Mouse (Mus musculus): Measurements from ENCODE around the gene Zfp446. TPM values are rescaled to one million over a fixed set of nuclear protein-coding genes. Genes with fewer than 3 reads are reported as not detected.

The Zfp446 gene
- polyA plus RNA-seq, 1 experiment from 2014 or later = 12.0 TPM

- Histone ChIP-seq H3K27ac (replicated peaks) (no peak overlapping the region), H3K9ac (0 out of 2 replicates have a peak overlapping the region, but pooled peaks have one; percentile 90), H3K4me3 (no peak overlapping the region), H3K27me3 (no peaks in the 10 kb centered on the region), H3K4me2 (no peak overlapping the region), H3K9me3 (no peaks in the 10 kb centered on the region), H3K36me3 (peaks cover 79% of the 10 kb centered on the region), H3K4me1 (replicated peaks) (peaks cover 45% of the 10 kb centered on the region)
- WGBS = 93% methylated on average over 7 of the region's 7 CpGs
- ATAC-seq (ENCODE audit: low read depth) = no peak
These were observed 54.9 kb downstream of the Zfp446 start for GRCm38 (mm10) chr7:13032541-13032940.

GRCm38 (mm10) chr7:13033451-13034147, 56.0 kb downstream of the Zfp446 start:
- peaks cover 68% of the 10 kb centered on the region for H3K36me3 ChIP-seq
- peak overlapping the region; percentile 90 for H3K9ac ChIP-seq
- WGBS = 54% methylated on average over 13 of the region's 13 CpGs
- peak overlapping the region; percentile 95 for H3K4me2 ChIP-seq
- H3K9me3 ChIP-seq = no peaks in the 10 kb centered on the region
- no peaks in the 10 kb centered on the region for H3K27me3 ChIP-seq
- peak overlapping the region; percentile 80 for H3K4me3 ChIP-seq
- ATAC-seq (ENCODE audit: low read depth) = no peak
- H3K27ac ChIP-seq (replicated peaks) = peak overlapping the region; percentile 95
- H3K4me1 ChIP-seq (replicated peaks) = peaks cover 43% of the 10 kb centered on the region

- WGBS = under 1% methylated on average over 45 of the region's 45 CpGs
- peak within 1 kb of the TSS; percentile 95 for H3K4me2 ChIP-seq
- H3K36me3 ChIP-seq = peaks cover 60% of the 10 kb centered on the region
- peak within 1 kb of the TSS; percentile 95 for H3K27ac ChIP-seq (replicated peaks)
- no peaks in the 10 kb centered on the region for H3K9me3 ChIP-seq
- no peaks in the 10 kb centered on the region for H3K27me3 ChIP-seq
- peaks cover 51% of the 10 kb centered on the region for H3K4me1 ChIP-seq (replicated peaks)
- peak within 1 kb of the TSS; percentile 90 for H3K9ac ChIP-seq
- peak within 1 kb of the TSS; percentile 80 for H3K4me3 ChIP-seq
- ATAC-seq (ENCODE audit: low read depth) = peak; percentile 79
These were observed 56.7 kb downstream of the Zfp446 start, which contains the start of gene Chmp2a for GRCm38 (mm10) chr7:13034148-13034977. TSS of gene Chmp2a (minus strand) at chr7:13034807.

Other genes with a start within 250 kb of the Zfp446 start
- not detected in 2 replicates for gene Vmn2r56, start 242.8 kb upstream of the Zfp446 start, polyA plus RNA-seq (2015; fragmentation: Nextera tagmentation; extraction: Ambion mirVana)
- 16.7 and 18.5 TPM in 2 replicates for gene Zscan18, start 174.2 kb upstream of the Zfp446 start, polyA plus RNA-seq (2015; fragmentation: Nextera tagmentation; extraction: Ambion mirVana)
- gene Zfp329, start 159.0 kb upstream of the Zfp446 start, polyA plus RNA-seq (2015; fragmentation: Nextera tagmentation; extraction: Ambion mirVana) = 34.3 and 35.5 TPM in 2 replicates
- gene Zfp110, start 143.1 kb upstream of the Zfp446 start, polyA plus RNA-seq (2015; fragmentation: Nextera tagmentation; extraction: Ambion mirVana) = 26.1 and 33.1 TPM in 2 replicates
- gene Zfp128, start 96.7 kb upstream of the Zfp446 start, polyA plus RNA-seq (2015; fragmentation: Nextera tagmentation; extraction: Ambion mirVana) = 7.6 and 8.8 TPM in 2 replicates
- 12.6 and 14.0 TPM in 2 replicates for gene Zscan22, start 80.0 kb upstream of the Zfp446 start, polyA plus RNA-seq (2015; fragmentation: Nextera tagmentation; extraction: Ambion mirVana)
- gene Rps5, start 55.6 kb upstream of the Zfp446 start, polyA plus RNA-seq (2015; fragmentation: Nextera tagmentation; extraction: Ambion mirVana) = 606 and 663 TPM in 2 replicates
- 0.45 and 0.70 TPM in 2 replicates for gene Rnf225, start 50.4 kb upstream of the Zfp446 start, polyA plus RNA-seq (2015; fragmentation: Nextera tagmentation; extraction: Ambion mirVana)
- 11.8 and 14.3 TPM in 2 replicates for gene Zfp324, start 12.0 kb upstream of the Zfp446 start, polyA plus RNA-seq (2015; fragmentation: Nextera tagmentation; extraction: Ambion mirVana)
- 0.21 and 0.32 TPM in 2 replicates for gene Slc27a5, start 20.3 kb downstream of the Zfp446 start, polyA plus RNA-seq (2015; fragmentation: Nextera tagmentation; extraction: Ambion mirVana)
- 223 and 229 TPM in 2 replicates for gene Trim28, start 21.3 kb downstream of the Zfp446 start, polyA plus RNA-seq (2015; fragmentation: Nextera tagmentation; extraction: Ambion mirVana)
- gene Zbtb45, start 32.2 kb downstream of the Zfp446 start, polyA plus RNA-seq (2015; fragmentation: Nextera tagmentation; extraction: Ambion mirVana) = 36.2 and 37.8 TPM in 2 replicates
- gene Chmp2a, start 57.0 kb downstream of the Zfp446 start, polyA plus RNA-seq (2015; fragmentation: Nextera tagmentation; extraction: Ambion mirVana) = 170 and 189 TPM in 2 replicates
- 149 and 152 TPM in 2 replicates for gene Ube2m, start 60.4 kb downstream of the Zfp446 start, polyA plus RNA-seq (2015; fragmentation: Nextera tagmentation; extraction: Ambion mirVana)
- gene Mzf1, start 76.9 kb downstream of the Zfp446 start, polyA plus RNA-seq (2015; fragmentation: Nextera tagmentation; extraction: Ambion mirVana) = 5.6 and 6.0 TPM in 2 replicates
- 0.04 TPM in 1 of 2 replicates, not detected in the other for gene Vmn1r85, start 117.3 kb downstream of the Zfp446 start, polyA plus RNA-seq (2015; fragmentation: Nextera tagmentation; extraction: Ambion mirVana)
- gene Vmn1r86, start 142.1 kb downstream of the Zfp446 start, polyA plus RNA-seq (2015; fragmentation: Nextera tagmentation; extraction: Ambion mirVana) = not detected in 2 replicates
- gene Vmn1r87, start 162.3 kb downstream of the Zfp446 start, polyA plus RNA-seq (2015; fragmentation: Nextera tagmentation; extraction: Ambion mirVana) = not detected in 2 replicates
- not detected in 2 replicates for gene Vmn1r88, start 181.7 kb downstream of the Zfp446 start, polyA plus RNA-seq (2015; fragmentation: Nextera tagmentation; extraction: Ambion mirVana)
- not detected in 2 replicates for gene Vmn1r89, start 235.2 kb downstream of the Zfp446 start, polyA plus RNA-seq (2015; fragmentation: Nextera tagmentation; extraction: Ambion mirVana)